Mouse (Mus musculus): Measurements from ENCODE around the gene Sh3bgrl2. TPM values are rescaled to one million over a fixed set of nuclear protein-coding genes. Genes with fewer than 3 reads are reported as not detected.

Sh3bgrl2 gene
- polyA plus RNA-seq, 1 experiment, result 0.02 TPM

GRCm38 (mm10) chr9:83568125-83568524 lies 20.0 kb downstream of the Sh3bgrl2 start:
- Histone ChIP-seq H3K36me3 (ENCODE audit: control insufficient read depth) (no peaks in the 10 kb centered on the region), H3K4me1 (ENCODE audit: control insufficient read depth) (no peaks in the 10 kb centered on the region), H3K4me3 (replicated peaks) (no peak overlapping the region), H3K9me3 (ENCODE audit: control insufficient read depth, low read length) (no peaks in the 10 kb centered on the region), H3K27me3 (ENCODE audit: control insufficient read depth) (no peaks in the 10 kb centered on the region)
- TF ChIP-seq GATA1 (IDR thresholded peaks at IDR 0.05; ENCODE audit: low read length), result no peak
- TF ChIP-seq TAL1 (IDR thresholded peaks at IDR 0.05; ENCODE audit: low read length), result no peak

GRCm38 (mm10) chr9:83568937-83569336 lies 20.8 kb downstream of the Sh3bgrl2 start:
- no peaks in the 10 kb centered on the region for H3K36me3 ChIP-seq (ENCODE audit: control insufficient read depth)
- no peak overlapping the region for H3K4me3 ChIP-seq (replicated peaks)
- no peaks in the 10 kb centered on the region for H3K4me1 ChIP-seq (ENCODE audit: control insufficient read depth)
- no peaks in the 10 kb centered on the region for H3K27me3 ChIP-seq (ENCODE audit: control insufficient read depth)
- TF ChIP-seq TAL1 (IDR thresholded peaks at IDR 0.05; ENCODE audit: low read length), result no peak
- no peak for TF ChIP-seq GATA1 (IDR thresholded peaks at IDR 0.05; ENCODE audit: low read length)
- H3K9me3 ChIP-seq (ENCODE audit: control insufficient read depth, low read length), result no peaks in the 10 kb centered on the region

- H3K27me3 ChIP-seq (ENCODE audit: control insufficient read depth), result no peaks in the 10 kb centered on the region
- no peaks in the 10 kb centered on the region for H3K36me3 ChIP-seq (ENCODE audit: control insufficient read depth)
- no peaks in the 10 kb centered on the region for H3K9me3 ChIP-seq (ENCODE audit: control insufficient read depth, low read length)
- H3K4me1 ChIP-seq (ENCODE audit: control insufficient read depth), result no peaks in the 10 kb centered on the region
- no peak for TF ChIP-seq TAL1 (IDR thresholded peaks at IDR 0.05; ENCODE audit: low read length)
- no peak for TF ChIP-seq GATA1 (IDR thresholded peaks at IDR 0.05; ENCODE audit: low read length)
- no peak overlapping the region for H3K4me3 ChIP-seq (replicated peaks)
These were observed 21.8 kb downstream of the Sh3bgrl2 start for GRCm38 (mm10) chr9:83569898-83570297.

GRCm38 (mm10) chr9:83571315-83571714 lies 23.2 kb downstream of the Sh3bgrl2 start:
- Histone ChIP-seq H3K9me3 (ENCODE audit: control insufficient read depth, low read length) (no peaks in the 10 kb centered on the region), H3K36me3 (ENCODE audit: control insufficient read depth) (no peaks in the 10 kb centered on the region), H3K27me3 (ENCODE audit: control insufficient read depth) (no peaks in the 10 kb centered on the region), H3K4me1 (ENCODE audit: control insufficient read depth) (no peaks in the 10 kb centered on the region), H3K4me3 (replicated peaks) (no peak overlapping the region)
- TF ChIP-seq GATA1 (IDR thresholded peaks at IDR 0.05; ENCODE audit: low read length), result no peak
- TF ChIP-seq TAL1 (IDR thresholded peaks at IDR 0.05; ENCODE audit: low read length), result no peak

- no peak for TF ChIP-seq GATA1 (IDR thresholded peaks at IDR 0.05; ENCODE audit: low read length)
- TF ChIP-seq TAL1 (IDR thresholded peaks at IDR 0.05; ENCODE audit: low read length), result no peak
- H3K4me3 ChIP-seq (replicated peaks), result no peak overlapping the region
- H3K27me3 ChIP-seq (ENCODE audit: control insufficient read depth), result no peaks in the 10 kb centered on the region
- H3K9me3 ChIP-seq (ENCODE audit: control insufficient read depth, low read length), result no peaks in the 10 kb centered on the region
- H3K36me3 ChIP-seq (ENCODE audit: control insufficient read depth), result no peaks in the 10 kb centered on the region
- no peaks in the 10 kb centered on the region for H3K4me1 ChIP-seq (ENCODE audit: control insufficient read depth)
These were observed 24.2 kb downstream of the Sh3bgrl2 start for GRCm38 (mm10) chr9:83572326-83572725.

- H3K36me3 ChIP-seq (ENCODE audit: control insufficient read depth), result no peaks in the 10 kb centered on the region
- TF ChIP-seq TAL1 (IDR thresholded peaks at IDR 0.05; ENCODE audit: low read length) (no peak), GATA1 (IDR thresholded peaks at IDR 0.05; ENCODE audit: low read length) (no peak)
- no peaks in the 10 kb centered on the region for H3K9me3 ChIP-seq (ENCODE audit: control insufficient read depth, low read length)
- H3K4me3 ChIP-seq (replicated peaks), result no peak overlapping the region
- H3K4me1 ChIP-seq (ENCODE audit: control insufficient read depth), result no peaks in the 10 kb centered on the region
- no peaks in the 10 kb centered on the region for H3K27me3 ChIP-seq (ENCODE audit: control insufficient read depth)
These were observed 24.7 kb downstream of the Sh3bgrl2 start for GRCm38 (mm10) chr9:83572870-83573269.

- no peaks in the 10 kb centered on the region for H3K9me3 ChIP-seq (ENCODE audit: control insufficient read depth, low read length)
- H3K27me3 ChIP-seq (ENCODE audit: control insufficient read depth), result no peaks in the 10 kb centered on the region
- H3K36me3 ChIP-seq (ENCODE audit: control insufficient read depth), result no peaks in the 10 kb centered on the region
- TF ChIP-seq TAL1 (IDR thresholded peaks at IDR 0.05; ENCODE audit: low read length), result no peak
- TF ChIP-seq GATA1 (IDR thresholded peaks at IDR 0.05; ENCODE audit: low read length), result no peak
- H3K4me3 ChIP-seq (replicated peaks), result no peak overlapping the region
- H3K4me1 ChIP-seq (ENCODE audit: control insufficient read depth), result no peaks in the 10 kb centered on the region
These were observed 25.5 kb downstream of the Sh3bgrl2 start for GRCm38 (mm10) chr9:83573588-83573987.

- Histone ChIP-seq H3K4me3 (replicated peaks) (no peak overlapping the region), H3K36me3 (ENCODE audit: control insufficient read depth) (no peaks in the 10 kb centered on the region), H3K27me3 (ENCODE audit: control insufficient read depth) (no peaks in the 10 kb centered on the region), H3K9me3 (ENCODE audit: control insufficient read depth, low read length) (no peaks in the 10 kb centered on the region), H3K4me1 (ENCODE audit: control insufficient read depth) (no peaks in the 10 kb centered on the region)
- TF ChIP-seq TAL1 (IDR thresholded peaks at IDR 0.05; ENCODE audit: low read length) (no peak), GATA1 (IDR thresholded peaks at IDR 0.05; ENCODE audit: low read length) (no peak)
These were observed 27.3 kb downstream of the Sh3bgrl2 start for GRCm38 (mm10) chr9:83575403-83575802.

GRCm38 (mm10) chr9:83576018-83576688 lies 28.0 kb downstream of the Sh3bgrl2 start:
- Histone ChIP-seq H3K4me1 (ENCODE audit: control insufficient read depth) (no peaks in the 10 kb centered on the region), H3K4me3 (replicated peaks) (no peak overlapping the region), H3K36me3 (ENCODE audit: control insufficient read depth) (no peaks in the 10 kb centered on the region), H3K27me3 (ENCODE audit: control insufficient read depth) (no peaks in the 10 kb centered on the region), H3K9me3 (ENCODE audit: control insufficient read depth, low read length) (no peaks in the 10 kb centered on the region)
- TF ChIP-seq GATA1 (IDR thresholded peaks at IDR 0.05; ENCODE audit: low read length) (no peak), TAL1 (IDR thresholded peaks at IDR 0.05; ENCODE audit: low read length) (no peak)

GRCm38 (mm10) chr9:83576689-83577057 lies 28.5 kb downstream of the Sh3bgrl2 start:
- no peaks in the 10 kb centered on the region for H3K9me3 ChIP-seq (ENCODE audit: control insufficient read depth, low read length)
- H3K4me3 ChIP-seq (replicated peaks), result no peak overlapping the region
- no peaks in the 10 kb centered on the region for H3K27me3 ChIP-seq (ENCODE audit: control insufficient read depth)
- H3K36me3 ChIP-seq (ENCODE audit: control insufficient read depth), result no peaks in the 10 kb centered on the region
- no peaks in the 10 kb centered on the region for H3K4me1 ChIP-seq (ENCODE audit: control insufficient read depth)
- TF ChIP-seq TAL1 (IDR thresholded peaks at IDR 0.05; ENCODE audit: low read length), result no peak
- no peak for TF ChIP-seq GATA1 (IDR thresholded peaks at IDR 0.05; ENCODE audit: low read length)
